Mouse (Mus musculus) G1E (cell line): ENCODE results near the gene Hand2.

Source experiments
- CTCF ChIP-seq: IDR thresholded peaks from 2 replicates; pipeline ENCODE4 v1.5.1; 2012; ENCODE audit warnings: low read depth, low read length, inconsistent platforms, mixed read lengths
- GATA1 ChIP-seq: IDR thresholded peaks from 2 replicates; pipeline ENCODE4 v1.6.1; 2012; ENCODE audit warnings: borderline replicate concordance, low read length, inconsistent platforms, mixed read lengths

GRCm38 (mm10) chr8:57333795-57334551 lies 13.2 kb downstream of the Hand2 start:
- no peak for TF ChIP-seq CTCF
- no peak for TF ChIP-seq GATA1
